Comparison of ENCODE assay signal across 23 mouse cellular contexts in the genomic region with DNA sequence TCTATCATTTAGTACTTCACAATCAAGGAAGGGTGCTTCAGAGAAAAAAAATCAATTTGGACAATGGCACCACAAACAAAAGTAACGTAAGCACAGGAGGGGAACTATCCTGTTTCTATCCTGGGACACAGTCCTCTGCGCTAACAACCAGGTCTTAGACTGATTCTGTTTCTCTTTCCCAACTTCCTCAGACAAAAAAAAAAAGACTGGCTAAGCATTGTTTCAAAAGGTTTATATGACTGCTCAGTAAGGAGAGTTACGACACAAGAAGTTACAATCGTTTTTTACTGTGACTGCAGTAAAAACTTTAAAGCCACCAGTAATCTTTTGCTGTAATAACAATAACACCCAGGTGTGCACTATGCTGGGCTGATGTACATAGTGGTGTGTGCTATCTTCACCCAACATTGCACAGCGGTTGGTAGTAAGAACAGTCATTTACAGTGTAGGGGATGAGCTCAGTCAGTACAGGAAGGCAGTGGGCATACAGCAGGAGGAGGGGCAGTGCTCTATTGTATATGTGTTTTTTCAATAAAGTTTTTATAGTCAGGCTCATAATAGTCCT.
DNase-seq lines count a peak whose midpoint lies in the region; ATAC-seq and TF ChIP-seq lines count a peak whose summit lies in the region.
"Had no signal": no experiment of that assay in that cellular context is flagged by ENCODE, and none has a peak within 500 bp of the region (broad histone marks: within the 10 kb centered on the region; RNA-seq: fewer than 3 reads in every experiment).

No protein-coding gene starts in this region.

- no peak for ATAC-seq in liver, embryonic 12.5 days
- ATAC-seq: activated CD4-positive, CD25-positive, alpha-beta regulatory T cell, adult 4 months; forebrain, embryonic 14.5 days; Patski had no signal

- peaks cover 12% of the 10 kb centered on the region; the same call in 1 of the 2 replicates for H3K36me3 ChIP-seq in liver, adult 2 months (ENCODE audit: control insufficient read depth, insufficient read depth, low read length)
- peaks cover 30% of the 10 kb centered on the region for H3K36me3 ChIP-seq in liver, embryonic 12.5 days
- peaks cover 54% of the 10 kb centered on the region for H3K36me3 ChIP-seq in megakaryocyte, embryonic 14.5 days (replicated peaks; ENCODE audit: low read length)

- H3K27ac ChIP-seq in liver, adult 2 months (replicated peaks; ENCODE audit: insufficient read depth, low read depth, low read length) = peak overlapping the region; percentile 39; the same call in 1 of the 2 replicates
- H3K27ac ChIP-seq in liver, embryonic 12.5 days = no peak overlapping the region
- H3K27ac ChIP-seq: embryonic facial prominence, embryonic 15.5 days; forebrain, embryonic 10.5 days; gastrocnemius, adult 2 months; heart, embryonic 13.5 days had no signal

- DNase-seq in liver, adult 2 months (ENCODE audit: extremely low read depth, low read depth, low spot score) = no peak
- peak; percentile 56 for DNase-seq in 416B (ENCODE audit: low read depth)
- DNase-seq in large intestine, adult 2 months (ENCODE audit: low read depth, low spot score) = peak; percentile 55
- DNase-seq in kidney, postnatal 36 days = no peak
- no peak for DNase-seq in adrenal gland, adult 8-10 months
- DNase-seq: adrenal gland, postnatal 36 days; cerebellum, adult 2 months; cerebellum, postnatal 10 days; embryo, embryonic 11 days; gastrocnemius, adult 2 months; gastrocnemius, postnatal 25 days; heart, adult 11 months; heart, postnatal 36 days had no signal

- no peaks in the 10 kb centered on the region for H3K27me3 ChIP-seq in liver, adult 2 months (ENCODE audit: control insufficient read depth, insufficient read depth, low read length)
- no peaks in the 10 kb centered on the region for H3K27me3 ChIP-seq in liver, embryonic 12.5 days (replicated peaks)
- H3K27me3 ChIP-seq in megakaryocyte, embryonic 14.5 days (replicated peaks) = no peaks in the 10 kb centered on the region
- H3K27me3 ChIP-seq: CH12.LX; embryonic facial prominence, embryonic 15.5 days; heart, embryonic 13.5 days; Patski had no signal

- no peaks in the 10 kb centered on the region for H3K9me3 ChIP-seq in liver, embryonic 12.5 days (replicated peaks)
- H3K9me3 ChIP-seq in megakaryocyte, embryonic 14.5 days = no peaks in the 10 kb centered on the region
- H3K9me3 ChIP-seq: embryonic facial prominence, embryonic 15.5 days; forebrain, embryonic 10.5 days; heart, embryonic 13.5 days had no signal

- no peak overlapping the region for H3K4me2 ChIP-seq in liver, embryonic 12.5 days
- H3K4me2 ChIP-seq: embryonic facial prominence, embryonic 15.5 days; heart, embryonic 13.5 days had no signal

- H3K79me2 ChIP-seq in liver, adult 2 months (ENCODE audit: control insufficient read depth, insufficient read depth, low read length) = no peaks in the 10 kb centered on the region

- no peak for TF ChIP-seq CTCF in liver, adult 2 months (IDR thresholded peaks at IDR 0.05; ENCODE audit: low read depth, low read length)

- TF ChIP-seq POLR2A in liver, adult 2 months (IDR thresholded peaks at IDR 0.05; ENCODE audit: extremely low read depth, insufficient read depth, low read length) = no peak

- 27% methylated on average over 5 of the region's 5 CpGs for WGBS in liver, adult 2 months
- WGBS in liver, embryonic 12.5 days (ENCODE audit: insufficient replicate concordance) = 65% methylated on average over 5 of the region's 5 CpGs
- 23% methylated on average over 5 of the region's 5 CpGs for WGBS in large intestine, adult 2 months

- peak overlapping the region; percentile 46 for H3K9ac ChIP-seq in liver, adult 2 months (ENCODE audit: low read depth, low read length)
- H3K9ac ChIP-seq in liver, embryonic 12.5 days = no peak overlapping the region
- H3K9ac ChIP-seq: embryonic facial prominence, embryonic 15.5 days; heart, embryonic 13.5 days had no signal

- no peak overlapping the region for H3K4me3 ChIP-seq in liver, adult 2 months (ENCODE audit: insufficient read depth, low read depth, low read length)
- H3K4me3 ChIP-seq in liver, embryonic 12.5 days = no peak overlapping the region
- H3K4me3 ChIP-seq in megakaryocyte, embryonic 14.5 days (replicated peaks) = peak overlapping the region; percentile 28
- H3K4me3 ChIP-seq: embryonic facial prominence, embryonic 15.5 days; erythroblast, embryonic 14.5 days; forebrain, embryonic 10.5 days; gastrocnemius, adult 2 months; heart, embryonic 13.5 days had no signal

- peaks cover 34% of the 10 kb centered on the region for H3K4me1 ChIP-seq in liver, adult 2 months (ENCODE audit: control insufficient read depth, insufficient read depth, low read length)
- H3K4me1 ChIP-seq in liver, embryonic 12.5 days = peaks cover 4% of the 10 kb centered on the region; the same call in 1 of the 2 replicates
- peaks cover 11% of the 10 kb centered on the region for H3K4me1 ChIP-seq in megakaryocyte, embryonic 14.5 days
- H3K4me1 ChIP-seq: forebrain, embryonic 10.5 days had no signal

Comparison
In these comparisons a context has a peak if more than half of its experiments do, and no peak if none do; other contexts are left out.
1. DNase-seq: peak in 416B (single experiment) and large intestine, adult 2 months (single experiment); none in liver, adult 2 months (single experiment), kidney, postnatal 36 days (0 of 2) and adrenal gland, adult 8-10 months (single experiment).